Mouse (Mus musculus) liver, postnatal 0 days (tissue): ENCODE results near the gene Tomm22.
A peak's percentile ranks its signal among the peaks of the same experiment; 100 is the strongest.

Source experiments
- CTCF ChIP-seq: sonication (generic); IDR thresholded peaks from 2 replicates; pipeline ENCODE4 v1.5.1; 2016; ENCODE audit warnings: antibody characterized with exemption, low read depth
- EP300 ChIP-seq: IDR thresholded peaks from 2 replicates; pipeline ENCODE4 v1.6.1; 2016; ENCODE audit warnings: antibody characterized with exemption, low read depth, mild to moderate bottlenecking

DNA sequence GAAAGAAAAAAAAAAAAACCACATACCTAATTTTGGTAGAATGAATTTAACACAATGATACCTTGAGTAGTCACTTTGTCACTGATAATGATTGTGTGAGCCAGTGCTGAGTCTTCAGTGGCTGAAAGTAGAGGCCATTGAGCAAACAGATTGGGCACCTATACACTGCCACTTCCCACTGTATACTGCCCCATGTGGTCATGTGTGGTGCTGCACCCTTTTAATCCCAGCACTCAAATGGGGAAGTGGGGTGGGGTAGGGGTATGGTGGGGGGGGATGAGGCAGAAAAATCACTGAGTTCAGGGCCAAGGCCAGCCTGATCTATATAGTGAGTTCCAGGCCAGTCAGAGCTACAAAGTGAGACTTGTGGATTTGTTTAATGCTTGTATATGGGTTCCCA, 20.1 kb upstream of the Tomm22 start:
- TF ChIP-seq CTCF (peak; percentile 78), EP300 (no peak)
